Mouse (Mus musculus): ENCODE measurements at regions not wholly inside any gene's neighbourhood (a gene's known extent, or its start where the extent isn't known, plus 50 kb on each side); places are given as distances from the start of the nearest gene placed in this dataset.
A peak's percentile ranks its signal among the peaks of the same experiment; 100 is the strongest.

DNA sequence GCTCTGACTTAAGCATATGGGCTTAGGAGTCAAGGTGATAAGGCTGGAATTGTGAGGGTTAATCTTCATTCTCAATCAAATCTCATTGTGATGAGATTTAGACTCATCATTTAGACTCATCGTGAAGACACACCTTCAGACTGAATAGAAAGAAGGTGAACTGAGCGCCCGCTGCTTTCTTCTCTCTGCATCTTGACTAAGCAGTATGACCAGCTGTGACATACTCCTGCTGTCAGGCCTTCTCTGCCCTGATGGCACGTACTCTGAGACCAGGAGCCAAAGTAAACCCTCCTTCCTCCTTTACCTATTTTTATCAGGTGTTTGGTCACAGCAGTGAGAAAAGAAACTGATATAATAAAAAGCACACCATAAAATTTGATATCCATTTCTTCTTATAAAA is 117.5 kb upstream of the Atp1a1 start:
- 88% methylated on average over 4 of the region's 4 CpGs for WGBS
- H3K4me3 ChIP-seq (ENCODE audit: low read depth, low read length) = no peak overlapping the region

DNA sequence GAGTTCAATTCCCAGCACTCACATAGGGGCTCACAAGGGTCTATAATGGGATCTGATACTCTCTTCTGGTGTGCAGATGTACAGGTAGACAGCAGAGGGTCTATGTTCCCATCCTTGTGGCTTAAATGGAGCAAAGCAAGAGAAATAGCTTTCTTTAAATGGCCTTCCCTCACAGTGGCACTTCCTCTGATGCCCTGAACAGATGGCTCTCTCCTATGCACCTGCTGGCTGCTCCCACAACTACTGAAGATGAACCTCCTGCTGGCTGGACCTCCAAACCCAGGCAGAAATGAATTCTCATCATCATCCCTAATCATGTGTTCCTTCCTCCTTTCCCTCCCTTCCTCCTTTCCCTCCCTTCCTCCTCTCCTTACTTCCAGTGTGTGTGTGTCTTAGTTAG is 110.9 kb upstream of the Atp1a1 start:
- Histone ChIP-seq H3K4me2 (replicated peaks; ENCODE audit: low read depth, low read length) (no peak overlapping the region), H3K9me3 (ENCODE audit: low read length) (no peaks in the 10 kb centered on the region), H3K27ac (ENCODE audit: low read length) (no peak overlapping the region), H3K36me3 (ENCODE audit: insufficient read depth, low read length) (no peaks in the 10 kb centered on the region), H3K27me3 (replicated peaks; ENCODE audit: insufficient read depth, low read length) (no peaks in the 10 kb centered on the region), H3K4me1 (ENCODE audit: insufficient read depth, low read depth, low read length) (0 out of 2 replicates have a peak, but pooled peaks cover 10% of the 10 kb centered on the region), H3K4me3 (ENCODE audit: low read depth, low read length) (no peak overlapping the region), H3K9ac (replicated peaks; ENCODE audit: low read depth) (no peak overlapping the region)
- no peak for DNase-seq (ENCODE audit: low spot score)
- TF ChIP-seq CTCF (IDR thresholded peaks at IDR 0.05) = no peak
- no peak for TF ChIP-seq EP300 (IDR thresholded peaks at IDR 0.05)
- ATAC-seq = no peak

More for the DNA sequence above, 117.5 kb upstream of the Atp1a1 start:
- no peaks in the 10 kb centered on the region for H3K36me3 ChIP-seq (ENCODE audit: insufficient read depth, low read length)
- no peaks in the 10 kb centered on the region for H3K4me1 ChIP-seq (ENCODE audit: insufficient read depth, low read depth, low read length)
- ATAC-seq (no peak), DNase-seq (ENCODE audit: low spot score) (no peak)
- H3K9me3 ChIP-seq (ENCODE audit: low read length) = no peaks in the 10 kb centered on the region
- H3K9ac ChIP-seq (replicated peaks; ENCODE audit: low read depth) = no peak overlapping the region
- TF ChIP-seq CTCF (IDR thresholded peaks at IDR 0.05) (no peak), EP300 (IDR thresholded peaks at IDR 0.05) (no peak)
- no peak overlapping the region for H3K4me2 ChIP-seq (replicated peaks; ENCODE audit: low read depth, low read length)
- no peaks in the 10 kb centered on the region for H3K27me3 ChIP-seq (replicated peaks; ENCODE audit: insufficient read depth, low read length)
- no peak overlapping the region for H3K27ac ChIP-seq (ENCODE audit: low read length)

- 76% methylated on average over 5 of the region's 5 CpGs for WGBS
Observed at GRCm38 (mm10) chr3:101714810-101715209, 110.3 kb upstream of the Atp1a1 start.

GRCm38 (mm10) chr3:101713669-101714068 is 109.2 kb upstream of the Atp1a1 start:
- Histone ChIP-seq H3K4me3 (ENCODE audit: low read depth, low read length) (no peak overlapping the region), H3K9me3 (ENCODE audit: low read length) (no peaks in the 10 kb centered on the region), H3K27ac (ENCODE audit: low read length) (no peak overlapping the region), H3K4me2 (replicated peaks; ENCODE audit: low read depth, low read length) (0 out of 2 replicates have a peak overlapping the region, but pooled peaks have one; percentile 39), H3K9ac (replicated peaks; ENCODE audit: low read depth) (no peak overlapping the region), H3K27me3 (replicated peaks; ENCODE audit: insufficient read depth, low read length) (no peaks in the 10 kb centered on the region), H3K36me3 (ENCODE audit: insufficient read depth, low read length) (no peaks in the 10 kb centered on the region), H3K4me1 (ENCODE audit: insufficient read depth, low read depth, low read length) (0 out of 2 replicates have a peak, but pooled peaks cover 10% of the 10 kb centered on the region)
- ATAC-seq (no peak), DNase-seq (ENCODE audit: low spot score) (no peak)
- TF ChIP-seq CTCF (IDR thresholded peaks at IDR 0.05) (no peak), EP300 (IDR thresholded peaks at IDR 0.05) (no peak)
- 56% methylated on average over 11 of the region's 11 CpGs for WGBS

More at GRCm38 (mm10) chr3:101714810-101715209, 110.3 kb upstream of the Atp1a1 start:
- no peaks in the 10 kb centered on the region for H3K27me3 ChIP-seq (replicated peaks; ENCODE audit: insufficient read depth, low read length)
- H3K9me3 ChIP-seq (ENCODE audit: low read length) = no peaks in the 10 kb centered on the region
- no peak for ATAC-seq
- no peak overlapping the region for H3K9ac ChIP-seq (replicated peaks; ENCODE audit: low read depth)
- TF ChIP-seq EP300 (IDR thresholded peaks at IDR 0.05) (no peak), CTCF (IDR thresholded peaks at IDR 0.05) (no peak)
- H3K4me2 ChIP-seq (replicated peaks; ENCODE audit: low read depth, low read length) = no peak overlapping the region
- DNase-seq (ENCODE audit: low spot score) = no peak
- H3K36me3 ChIP-seq (ENCODE audit: insufficient read depth, low read length) = no peaks in the 10 kb centered on the region
- H3K27ac ChIP-seq (ENCODE audit: low read length) = no peak overlapping the region
- no peak overlapping the region for H3K4me3 ChIP-seq (ENCODE audit: low read depth, low read length)
- H3K4me1 ChIP-seq (ENCODE audit: insufficient read depth, low read depth, low read length) = 0 out of 2 replicates have a peak, but pooled peaks cover 10% of the 10 kb centered on the region

GRCm38 (mm10) chr3:101713138-101713638 is 108.7 kb upstream of the Atp1a1 start:
- WGBS = 20% methylated on average over 11 of the region's 11 CpGs
- Histone ChIP-seq H3K27ac (ENCODE audit: low read length) (no peak overlapping the region), H3K4me3 (ENCODE audit: low read depth, low read length) (no peak overlapping the region), H3K4me2 (replicated peaks; ENCODE audit: low read depth, low read length) (peak overlapping the region; percentile 39), H3K36me3 (ENCODE audit: insufficient read depth, low read length) (no peaks in the 10 kb centered on the region), H3K27me3 (replicated peaks; ENCODE audit: insufficient read depth, low read length) (no peaks in the 10 kb centered on the region), H3K9me3 (ENCODE audit: low read length) (no peaks in the 10 kb centered on the region), H3K9ac (replicated peaks; ENCODE audit: low read depth) (no peak overlapping the region), H3K4me1 (ENCODE audit: insufficient read depth, low read depth, low read length) (0 out of 2 replicates have a peak, but pooled peaks cover 10% of the 10 kb centered on the region)
- no peak for TF ChIP-seq EP300 (IDR thresholded peaks at IDR 0.05)
- TF ChIP-seq CTCF (IDR thresholded peaks at IDR 0.05) = no peak
- DNase-seq (ENCODE audit: low spot score) (peak; percentile 16), ATAC-seq (no peak; the same call in 1 of the 2 replicates)

- Histone ChIP-seq H3K27ac (ENCODE audit: low read length) (no peak overlapping the region), H3K36me3 (ENCODE audit: insufficient read depth, low read length) (no peaks in the 10 kb centered on the region), H3K4me2 (replicated peaks; ENCODE audit: low read depth, low read length) (peak overlapping the region; percentile 39; the same call in 1 of the 2 replicates), H3K4me1 (ENCODE audit: insufficient read depth, low read depth, low read length) (0 out of 2 replicates have a peak, but pooled peaks cover 10% of the 10 kb centered on the region), H3K27me3 (replicated peaks; ENCODE audit: insufficient read depth, low read length) (no peaks in the 10 kb centered on the region), H3K4me3 (ENCODE audit: low read depth, low read length) (no peak overlapping the region), H3K9ac (replicated peaks; ENCODE audit: low read depth) (no peak overlapping the region), H3K9me3 (ENCODE audit: low read length) (no peaks in the 10 kb centered on the region)
- DNase-seq (ENCODE audit: low spot score) (no peak), ATAC-seq (no peak)
- no peak for TF ChIP-seq CTCF (IDR thresholded peaks at IDR 0.05)
- no peak for TF ChIP-seq EP300 (IDR thresholded peaks at IDR 0.05)
- WGBS = 84% methylated on average over 14 of the region's 14 CpGs
Observed at GRCm38 (mm10) chr3:101712666-101713065, 108.2 kb upstream of the Atp1a1 start.
